Mouse (Mus musculus): ENCODE results near the gene Ndufa10.

- TF ChIP-seq GATA1 (IDR thresholded peaks at IDR 0.05; ENCODE audit: low read length): no peak
- TF ChIP-seq TAL1 (IDR thresholded peaks at IDR 0.05; ENCODE audit: low read length): no peak
Observed at GRCm38 (mm10) chr1:92448293-92448692, 25.4 kb downstream of the Ndufa10 start.

Data from erythroblast, embryonic 14.5 days (primary cell).